ENCODE assay signal across 12 mouse cellular contexts in the genomic region with DNA sequence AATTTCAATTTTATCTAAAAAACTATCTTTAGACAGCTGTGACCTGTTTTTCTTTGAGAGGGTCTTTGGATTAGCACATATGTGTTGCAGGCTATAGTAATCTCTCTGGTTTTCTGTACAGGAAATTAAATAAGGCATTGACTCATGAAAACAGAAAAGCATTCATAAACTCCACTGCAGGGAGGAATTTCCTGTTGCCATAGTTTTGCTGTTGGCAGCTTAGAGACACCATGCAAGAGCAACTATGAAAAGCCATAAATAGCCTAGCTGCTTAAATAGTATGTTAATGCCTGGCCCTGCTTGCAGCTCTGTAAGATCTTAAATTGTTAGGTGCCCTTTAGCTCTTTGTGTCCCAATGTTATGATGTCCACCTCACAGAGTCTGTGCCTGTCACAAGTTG.
A peak's percentile ranks its signal among the peaks of the same experiment; 100 is the strongest.
DNase-seq lines count a peak whose midpoint lies in the region; ATAC-seq and TF ChIP-seq lines count a peak whose summit lies in the region.
"Had no signal": no experiment of that assay in that cellular context is flagged by ENCODE, and none has a peak within 500 bp of the region (broad histone marks: within the 10 kb centered on the region; RNA-seq: fewer than 3 reads in every experiment).

No protein-coding gene starts in this region.

- TF ChIP-seq CTCF in olfactory bulb, adult 2 months (IDR thresholded peaks at IDR 0.05; ENCODE audit: insufficient read depth, low read depth, low read length): no peak

- no peak for TF ChIP-seq POLR2A in olfactory bulb, adult 2 months (IDR thresholded peaks at IDR 0.05; ENCODE audit: insufficient read depth, low read depth, low read length)

- peaks cover 12% of the 10 kb centered on the region for H3K4me1 ChIP-seq in hindbrain, embryonic 12.5 days
- H3K4me1 ChIP-seq in hindbrain, embryonic 10.5 days (replicated peaks): peaks cover 23% of the 10 kb centered on the region
- peaks cover 37% of the 10 kb centered on the region for H3K4me1 ChIP-seq in forebrain, embryonic 12.5 days
- H3K4me1 ChIP-seq in olfactory bulb, adult 2 months (ENCODE audit: control insufficient read depth, insufficient read depth, low read length): peaks cover 16% of the 10 kb centered on the region

- H3K4me2 ChIP-seq in hindbrain, embryonic 12.5 days (replicated peaks): no peak overlapping the region
- H3K4me2 ChIP-seq in forebrain, embryonic 12.5 days: no peak overlapping the region
- H3K4me2 ChIP-seq: midbrain, embryonic 12.5 days had no signal

- H3K4me3 ChIP-seq in hindbrain, embryonic 12.5 days: no peak overlapping the region
- H3K4me3 ChIP-seq in hindbrain, embryonic 10.5 days: no peak overlapping the region
- H3K4me3 ChIP-seq in forebrain, embryonic 12.5 days (replicated peaks): no peak overlapping the region
- no peak overlapping the region for H3K4me3 ChIP-seq in olfactory bulb, adult 2 months (ENCODE audit: insufficient read depth, low read depth, low read length)
- H3K4me3 ChIP-seq: midbrain, embryonic 12.5 days had no signal

- H3K36me3 ChIP-seq in hindbrain, embryonic 12.5 days: no peaks in the 10 kb centered on the region
- peaks cover 33% of the 10 kb centered on the region for H3K36me3 ChIP-seq in hindbrain, embryonic 10.5 days
- 0 out of 2 replicates have a peak, but pooled peaks cover 7% of the 10 kb centered on the region for H3K36me3 ChIP-seq in forebrain, embryonic 12.5 days (replicated peaks)
- H3K36me3 ChIP-seq: midbrain, embryonic 12.5 days had no signal

- H3K27me3 ChIP-seq in hindbrain, embryonic 12.5 days: no peaks in the 10 kb centered on the region
- H3K27me3 ChIP-seq in hindbrain, embryonic 10.5 days (ENCODE audit: insufficient read depth, poor library complexity, severe bottlenecking): no peaks in the 10 kb centered on the region
- H3K27me3 ChIP-seq in forebrain, embryonic 12.5 days: no peaks in the 10 kb centered on the region
- H3K27me3 ChIP-seq: midbrain, embryonic 12.5 days had no signal

- H3K9ac ChIP-seq in hindbrain, embryonic 12.5 days: no peak overlapping the region
- H3K9ac ChIP-seq in forebrain, embryonic 12.5 days: no peak overlapping the region
- H3K9ac ChIP-seq: midbrain, embryonic 12.5 days had no signal

- ATAC-seq in hindbrain, embryonic 12.5 days (ENCODE audit: low FRiP score): no peak
- ATAC-seq in forebrain, embryonic 12.5 days (ENCODE audit: low FRiP score): no peak
- ATAC-seq in megakaryocyte, adult 5-6 weeks (ENCODE audit: poor library complexity, severe bottlenecking): no peak

- no peak for DNase-seq in hindbrain, embryonic 10.5 days (ENCODE audit: low spot score)
- DNase-seq in lung, postnatal 36 days: peak; percentile 40
- no peak for DNase-seq in lung, adult 18-20 months
- DNase-seq in T-cell, adult 2 months (ENCODE audit: low spot score): no peak
- DNase-seq: cerebellum, postnatal 25 days; gastrocnemius, postnatal 14 days; retina, postnatal 1 day had no signal

- H3K9me3 ChIP-seq in hindbrain, embryonic 12.5 days (replicated peaks): no peaks in the 10 kb centered on the region
- H3K9me3 ChIP-seq in hindbrain, embryonic 10.5 days: no peaks in the 10 kb centered on the region
- no peaks in the 10 kb centered on the region for H3K9me3 ChIP-seq in forebrain, embryonic 12.5 days
- H3K9me3 ChIP-seq: midbrain, embryonic 12.5 days had no signal

- H3K27ac ChIP-seq in hindbrain, embryonic 12.5 days: peak overlapping the region; percentile 48; the same call in 1 of the 2 replicates
- H3K27ac ChIP-seq in hindbrain, embryonic 10.5 days: no peak overlapping the region
- H3K27ac ChIP-seq in forebrain, embryonic 12.5 days: 0 out of 2 replicates have a peak overlapping the region, but pooled peaks have one; percentile 25
- H3K27ac ChIP-seq in olfactory bulb, adult 2 months (ENCODE audit: insufficient read depth, low read depth, low read length): 0 out of 2 replicates have a peak overlapping the region, but pooled peaks have one; percentile 10
- H3K27ac ChIP-seq: midbrain, embryonic 12.5 days had no signal
